Mouse (Mus musculus) MEL (cell line): ENCODE results near the gene Map3k21.

Source experiments
- CHD2 ChIP-seq: IDR thresholded peaks from 2 replicates; pipeline ENCODE4 v1.6.1; 2011; ENCODE audit warnings: low read length, improper control_type of control experiment
- CTCF ChIP-seq, 3 experiments: IDR thresholded peaks in 2 of 3; conservative IDR thresholded peaks in 1 of 3; 2 replicates each; pipeline ENCODE4 v1.5.1; 2011 to 2012; ENCODE audit warnings: low read length in 3 of 3, low read depth in 2 of 3, mild to moderate bottlenecking in 2 of 3, improper control_type of control experiment in 1 of 3, inconsistent platforms in 1 of 3, mixed read lengths in 1 of 3, moderate library complexity in 1 of 3; ENCODE audit not compliant: control insufficient read depth in 1 of 3, insufficient read depth in 1 of 3, poor library complexity in 1 of 3, severe bottlenecking in 1 of 3
- EP300 ChIP-seq, 2 experiments: IDR thresholded peaks; 2 replicates each; pipeline ENCODE4 v1.6.1; 2011; ENCODE audit warnings: improper control_type of control experiment in 2 of 2, low read length in 2 of 2, low read depth in 1 of 2, mild to moderate bottlenecking in 1 of 2
- GATA1 ChIP-seq: IDR thresholded peaks from 2 replicates; pipeline ENCODE4 v1.6.1; 2011; ENCODE audit warnings: low read depth, low read length, improper control_type of control experiment
- HCFC1 ChIP-seq: IDR thresholded peaks from 2 replicates; pipeline ENCODE4 v1.6.1; 2012; ENCODE audit warnings: low read depth, mild to moderate bottlenecking, inconsistent platforms, low read length, improper control_type of control experiment, moderate library complexity
- MAX ChIP-seq: IDR thresholded peaks from 2 replicates; pipeline ENCODE4 v1.6.1; 2011; ENCODE audit warnings: low read length, improper control_type of control experiment
- POLR2AphosphoS5 ChIP-seq: IDR thresholded peaks from 2 replicates; pipeline ENCODE4 v1.6.1; 2012; ENCODE audit warnings: low read depth, borderline replicate concordance, mild to moderate bottlenecking, inconsistent platforms, low read length, moderate library complexity, mixed read lengths
- TAL1 ChIP-seq: IDR thresholded peaks from 2 replicates; pipeline ENCODE4 v1.6.1; 2012; ENCODE audit warnings: mild to moderate bottlenecking, inconsistent platforms, low read length, moderate library complexity, mixed read lengths

DNA sequence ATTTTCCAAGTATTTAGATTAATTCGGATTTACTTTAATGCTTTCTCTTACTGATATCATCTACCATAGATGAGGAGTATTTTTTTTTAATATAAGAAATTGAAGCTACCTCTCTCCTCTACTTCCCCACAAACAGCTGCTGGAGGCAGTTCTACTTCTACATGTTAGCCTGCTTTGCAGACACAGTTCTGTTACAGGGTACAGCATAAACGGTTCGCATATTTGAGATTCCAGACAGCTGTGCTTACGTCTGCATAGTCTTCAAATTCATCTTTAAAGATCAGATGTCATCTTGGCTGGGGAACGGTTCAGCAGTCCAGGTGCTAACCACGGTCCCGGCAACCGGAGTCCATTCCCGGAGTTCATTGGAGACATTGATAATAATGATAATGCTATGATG lies 83.4 kb downstream of the Map3k21 start:
- TF ChIP-seq CTCF (IDR thresholded peaks at IDR 0.05 in 2 of 3, conservative IDR thresholded peaks at IDR 0.05 in 1 of 3; ENCODE audit: control insufficient read depth in 1 of 3, insufficient read depth in 1 of 3, low read depth in 2 of 3, low read length in 3 of 3, poor library complexity in 1 of 3, severe bottlenecking in 1 of 3) = no peak
- TF ChIP-seq HCFC1 = no peak
- no peak for TF ChIP-seq GATA1
- TF ChIP-seq EP300 (IDR thresholded peaks at IDR 0.05; ENCODE audit: low read depth in 1 of 2, low read length in 2 of 2) = no peak
- TF ChIP-seq MAX = no peak
- no peak for TF ChIP-seq CHD2
- TF ChIP-seq TAL1 = no peak
- no peak for TF ChIP-seq POLR2AphosphoS5
